Mouse (Mus musculus) CD8-positive naive resting alpha-beta T cell, adult 2 months (primary cell): Measurements from ENCODE around the gene Deaf1.
A peak's percentile ranks its signal among the peaks of the same experiment; 100 is the strongest.

ENCODE experiments used
- DNase-seq, 2 experiments: peaks; one replicate each; pipeline ENCODE4 v3.0.0; 2022; ENCODE audit warnings: low read depth in 2 of 2, low spot score in 2 of 2

Gene Deaf1

DNA sequence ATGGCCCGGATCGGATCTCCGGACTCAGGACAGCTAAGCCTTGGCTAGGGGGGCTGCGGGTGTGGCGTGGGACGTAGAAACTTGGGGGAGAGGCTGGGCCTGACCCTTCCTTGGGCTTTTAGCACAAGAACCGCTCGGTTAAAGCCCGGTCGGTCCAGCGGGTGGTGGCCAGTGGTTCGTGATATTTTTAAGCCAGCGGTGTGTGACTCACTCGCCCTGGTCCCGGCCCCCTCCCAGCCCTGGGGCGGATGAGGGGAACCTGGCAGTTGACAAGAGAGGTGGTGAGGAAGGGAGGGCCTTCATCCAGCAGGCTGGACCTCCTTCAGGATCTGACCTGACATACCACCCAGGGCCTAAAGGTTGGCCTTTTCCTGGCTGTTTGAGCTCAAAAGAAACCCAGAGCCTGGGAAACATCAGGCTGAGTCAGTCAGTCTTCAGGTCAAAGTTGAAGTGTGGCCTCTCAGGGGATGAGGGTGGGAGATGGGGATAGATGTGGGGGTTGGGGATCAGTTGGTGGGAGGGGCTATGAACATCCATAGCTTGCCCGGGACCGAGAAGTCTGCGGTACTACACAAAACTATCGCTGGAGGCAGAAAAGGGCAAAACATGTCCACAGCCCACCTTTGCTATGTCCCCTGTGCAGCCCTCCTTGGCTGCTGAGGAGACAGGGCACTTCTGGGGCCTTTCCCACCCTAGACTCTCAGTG, 11.9 kb upstream of the Deaf1 start:
- no peak for DNase-seq

DNA sequence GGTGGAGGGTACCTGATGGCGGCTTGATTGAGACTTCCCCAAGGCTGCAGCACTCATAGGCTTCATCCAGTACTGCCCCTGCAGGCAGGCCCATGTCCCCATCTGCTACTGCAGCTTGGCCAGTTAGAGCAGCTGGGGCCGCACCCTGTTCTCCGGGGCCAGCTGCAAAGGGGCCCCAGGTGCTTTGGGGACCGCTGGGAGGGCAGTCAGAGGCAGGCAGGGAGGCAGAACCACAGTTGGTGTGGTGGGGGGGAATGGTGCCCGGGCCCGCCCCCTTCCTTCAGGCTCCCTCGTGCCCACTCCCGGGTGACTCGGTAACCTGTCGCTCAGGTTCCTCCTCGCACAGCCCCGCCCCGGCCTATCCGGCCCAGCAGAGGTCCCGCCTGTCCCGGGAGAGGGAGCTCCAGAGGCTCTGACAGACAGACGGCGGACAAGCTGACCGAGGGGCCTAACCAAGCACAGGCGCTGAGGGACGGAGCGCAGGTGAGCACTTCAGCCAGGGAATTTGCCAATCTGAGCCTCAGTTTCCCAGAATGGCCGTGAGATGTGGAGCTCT, 11.2 kb upstream of the Deaf1 start, which contains the start of gene Eps8l2:
TSS of gene Eps8l2 (plus strand) at position 305 of the 556 bp plus-strand sequence.
- DNase-seq = no peak

DNA sequence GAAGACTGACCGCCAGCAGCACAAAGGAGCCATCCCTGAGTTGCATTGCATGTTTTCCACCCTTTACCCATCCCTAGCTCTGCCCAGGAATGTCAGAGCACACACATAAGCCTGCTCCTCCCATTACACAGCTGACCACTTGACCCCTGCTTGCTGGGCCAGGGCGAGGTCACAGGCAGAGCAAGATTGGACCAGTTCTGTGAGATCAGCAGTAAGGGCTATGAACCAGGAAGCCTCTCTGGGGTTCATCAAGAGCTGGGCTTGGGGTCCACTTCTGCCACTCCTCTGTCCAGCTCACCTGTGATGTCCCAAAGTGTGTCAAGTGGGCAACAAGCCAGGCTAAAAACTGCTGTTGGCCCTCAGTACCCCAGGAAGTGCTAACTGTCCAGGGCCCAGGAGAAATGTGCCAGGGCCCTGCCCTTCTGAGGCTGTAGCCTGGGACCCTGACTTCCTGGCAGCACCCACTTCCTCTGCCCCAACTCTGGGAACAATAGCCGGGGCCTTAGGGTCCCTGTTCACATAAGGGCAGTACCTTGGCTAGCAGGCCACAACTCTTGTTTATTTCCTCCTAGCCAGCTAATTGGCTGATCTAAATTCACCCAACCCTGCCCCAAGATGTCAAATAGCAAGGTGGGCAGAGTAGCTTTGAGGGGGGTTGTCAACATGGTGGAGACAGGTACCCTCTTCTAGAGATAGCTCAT, 10.4 kb upstream of the Deaf1 start:
- DNase-seq = no peak

DNA sequence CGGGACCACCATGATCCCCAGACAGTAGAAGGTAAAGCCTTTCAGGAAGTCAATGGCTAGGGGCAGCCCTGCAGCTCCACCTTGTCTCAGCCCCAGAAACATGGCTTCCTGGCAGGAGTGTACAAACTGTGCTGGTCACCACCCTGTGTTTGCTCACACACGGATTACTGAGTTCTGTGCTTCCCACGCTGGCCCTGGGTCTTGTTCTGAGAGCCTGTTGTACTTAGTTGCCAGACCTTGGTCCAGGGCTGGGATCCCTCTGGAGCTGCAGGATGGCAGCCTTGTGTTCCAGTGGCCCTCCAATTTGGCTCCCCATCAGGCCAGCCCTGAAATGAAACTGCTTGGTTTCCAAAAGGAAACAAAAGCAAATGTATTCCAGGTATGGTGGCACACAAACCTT, 8.8 kb upstream of the Deaf1 start:
- no peak for DNase-seq

DNA sequence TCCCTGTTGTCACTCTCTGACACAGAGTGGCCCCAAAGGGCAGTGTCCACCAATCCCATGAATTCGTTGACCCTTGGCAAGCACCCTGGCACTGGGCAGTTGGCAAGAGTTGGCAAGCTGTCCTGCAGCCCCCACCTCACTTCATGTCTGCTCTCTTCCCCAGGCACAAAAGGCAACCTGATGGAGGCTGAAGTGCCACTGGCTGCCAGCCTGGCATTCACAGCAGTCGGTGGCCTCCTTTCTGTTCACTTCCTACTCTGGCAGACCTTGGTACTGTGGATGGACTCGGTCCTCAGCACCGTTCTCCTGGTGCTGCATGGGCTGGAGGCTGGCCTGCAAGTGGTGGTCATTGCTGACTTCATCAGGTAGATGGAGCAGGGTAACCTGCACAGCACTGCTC, 8.2 kb upstream of the Deaf1 start:
- DNase-seq = no peak

DNA sequence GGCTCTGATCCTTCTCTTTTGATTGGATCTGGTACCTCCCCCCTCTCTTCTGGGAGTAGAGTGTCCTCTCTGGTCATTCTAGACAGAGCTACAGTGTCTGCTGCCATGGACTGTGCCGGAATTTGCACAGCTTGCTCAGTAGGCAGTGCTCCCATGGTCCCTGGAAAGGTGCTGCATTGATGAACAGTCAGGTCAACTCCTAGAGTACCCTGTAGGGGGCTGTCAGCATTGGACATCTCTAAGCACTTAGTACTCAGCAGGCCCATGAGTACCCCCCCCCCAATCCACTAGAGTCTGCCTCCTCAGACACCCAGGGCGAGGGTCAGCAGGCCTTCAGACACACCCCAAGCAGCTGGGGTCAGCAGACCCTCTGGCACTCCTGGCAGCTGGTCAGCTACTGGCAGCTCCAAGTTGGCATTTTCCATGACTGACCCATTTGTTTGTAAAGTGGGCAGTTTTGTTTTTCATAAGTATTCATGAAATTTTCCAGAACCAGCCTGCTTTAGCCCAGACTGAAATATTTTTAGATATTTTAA, 7.6 kb upstream of the Deaf1 start:
- DNase-seq = no peak

DNA sequence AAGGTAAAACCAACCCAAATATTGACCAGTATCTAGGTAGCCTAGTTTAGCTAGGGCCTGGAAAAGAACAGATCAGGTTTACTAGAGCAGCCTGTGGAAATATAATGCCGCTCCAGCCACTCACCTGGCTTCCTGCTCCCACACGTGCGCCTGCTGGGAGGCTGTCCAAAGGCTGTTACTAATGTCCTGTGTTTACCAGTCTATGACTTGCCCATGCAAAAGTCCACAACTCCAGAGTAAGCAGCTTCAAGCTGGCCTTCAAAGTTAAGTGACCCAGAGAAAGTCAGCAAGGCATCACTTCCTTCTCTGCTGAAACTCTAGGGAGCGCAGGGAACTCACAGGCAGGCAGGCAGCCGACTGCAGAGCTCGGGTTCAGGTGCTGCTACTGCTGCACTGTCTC, 4.5 kb upstream of the Deaf1 start:
- DNase-seq = no peak

DNA sequence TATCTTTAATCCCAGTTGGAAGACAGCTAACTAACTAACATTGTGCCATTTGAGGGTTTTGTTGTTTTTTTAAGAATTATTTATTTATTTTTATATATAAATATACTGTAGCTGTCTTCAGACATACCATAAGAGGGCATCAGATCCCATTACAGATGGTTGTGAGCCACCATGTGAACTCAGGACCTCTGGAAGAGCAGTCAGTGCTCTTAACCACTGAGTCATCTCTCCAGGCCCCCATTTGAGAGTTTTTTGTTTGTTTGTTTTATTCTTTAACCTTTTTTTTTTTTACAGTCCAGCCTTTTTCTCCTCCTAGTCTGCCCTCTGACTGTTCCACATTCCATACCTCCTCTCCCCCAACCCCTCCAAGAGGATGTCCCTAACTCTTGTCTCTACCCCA, 3.2 kb upstream of the Deaf1 start:
- DNase-seq = no peak

DNA sequence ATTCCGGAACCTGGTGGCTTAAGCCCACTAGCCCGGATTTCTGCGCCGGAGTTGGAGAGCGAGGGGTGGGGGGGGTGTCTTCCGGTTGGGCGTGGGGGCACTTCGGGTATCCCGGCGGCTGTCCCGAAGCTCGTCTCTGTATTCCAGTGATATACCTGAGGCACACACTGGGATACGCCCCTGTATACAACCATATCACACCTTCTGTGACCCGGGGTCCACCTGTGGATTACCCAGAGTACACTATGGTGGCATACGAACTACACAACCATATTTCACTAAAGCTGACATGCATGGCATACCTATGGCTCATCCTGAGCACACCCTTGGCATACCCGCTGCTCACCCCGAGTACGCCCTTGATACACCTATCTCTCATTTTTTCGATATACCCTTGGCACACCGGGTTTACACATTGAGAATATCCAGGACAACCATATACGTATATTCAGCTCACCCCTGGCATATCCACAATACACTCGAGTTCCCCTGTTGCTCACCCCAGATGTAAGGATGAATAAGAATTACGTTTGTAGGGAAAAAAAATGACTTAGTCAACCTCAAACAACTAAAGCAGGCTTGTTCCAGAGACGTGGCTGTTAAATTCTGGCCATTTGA, 992 bp upstream of the Deaf1 start:
- no peak for DNase-seq

DNA sequence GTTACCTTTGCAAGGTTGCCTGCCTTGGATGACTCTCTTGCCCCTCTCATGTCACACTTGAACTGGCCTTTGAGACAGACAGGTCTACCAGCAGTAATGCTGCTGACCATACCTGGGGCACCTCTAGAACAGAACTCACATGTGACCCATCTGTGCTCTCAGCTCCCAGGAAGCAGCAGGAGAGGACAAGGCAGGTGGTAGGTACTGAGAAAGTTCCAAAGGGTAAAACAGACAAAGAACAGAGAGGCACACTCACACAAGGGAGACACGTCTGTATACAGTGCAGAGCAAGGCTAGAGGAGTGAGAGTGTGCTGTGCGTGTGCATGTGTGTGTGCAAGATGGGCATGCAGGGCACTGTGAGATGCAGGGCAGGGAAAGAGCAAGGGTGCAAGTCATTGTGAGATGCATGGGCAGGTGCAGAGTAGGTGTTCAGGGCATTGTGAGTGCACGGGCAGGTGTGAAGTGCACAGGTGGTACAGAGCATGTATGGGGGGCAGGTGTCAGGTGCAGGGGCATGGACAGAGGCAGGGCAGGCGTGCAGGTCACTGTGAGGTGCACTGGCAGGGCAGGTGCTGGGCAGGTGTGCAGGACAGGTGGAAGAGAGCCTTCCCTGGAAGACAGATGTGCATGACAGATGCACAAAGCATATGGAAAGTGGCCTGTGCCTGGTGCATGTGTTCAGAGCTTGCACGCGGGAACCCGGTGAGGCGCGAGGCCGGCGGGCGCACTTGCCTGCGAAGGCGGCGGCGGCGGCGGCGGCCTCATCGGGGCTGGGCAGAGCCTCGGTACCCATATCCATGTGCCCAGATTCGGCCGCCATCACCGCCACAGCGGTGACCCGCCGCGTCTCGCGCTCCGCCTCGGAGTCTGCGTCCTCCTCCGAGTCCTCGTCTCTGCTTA, 694 bp downstream of the Deaf1 start:
- DNase-seq = peak; percentile 8 to 36

DNA sequence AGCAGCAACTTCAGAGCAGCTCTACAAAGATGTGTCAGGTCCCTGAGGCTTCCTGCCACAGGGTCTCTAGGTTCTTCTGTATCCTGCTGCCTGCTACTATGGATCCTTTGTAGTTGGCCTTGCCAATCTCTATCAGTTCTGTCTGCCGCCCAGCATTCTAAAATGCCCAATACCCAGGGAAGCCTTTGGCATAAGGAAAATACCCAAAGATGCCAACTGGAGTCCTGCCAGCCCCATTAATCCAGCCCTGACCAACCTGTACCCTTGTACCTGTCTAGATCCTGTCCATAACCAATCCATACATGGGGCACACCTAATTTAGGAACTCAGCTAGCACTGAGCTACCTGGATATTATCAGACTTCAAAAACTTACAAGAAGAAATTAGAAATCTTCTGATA, 2.8 kb downstream of the Deaf1 start:
- no peak for DNase-seq

DNA sequence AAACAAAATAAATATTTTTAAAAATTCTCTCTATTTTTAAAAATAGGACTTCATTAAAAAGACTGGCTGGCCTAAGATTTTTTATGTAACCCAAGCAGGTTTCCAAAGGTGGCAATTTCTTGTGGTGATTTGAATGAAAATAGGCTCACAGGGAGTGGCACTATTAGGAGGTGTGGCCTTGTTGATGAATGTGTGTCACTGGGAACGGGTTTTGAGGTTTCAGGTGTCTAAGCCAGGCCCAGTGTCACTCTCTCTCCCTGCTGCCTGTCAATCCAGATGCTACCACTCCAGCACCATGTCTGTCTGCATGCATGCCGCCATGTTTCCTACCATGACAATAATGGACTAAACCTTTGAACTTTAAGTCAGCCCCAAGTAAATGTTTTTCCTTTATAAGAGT, 8.0 kb downstream of the Deaf1 start:
- DNase-seq = no peak

DNA sequence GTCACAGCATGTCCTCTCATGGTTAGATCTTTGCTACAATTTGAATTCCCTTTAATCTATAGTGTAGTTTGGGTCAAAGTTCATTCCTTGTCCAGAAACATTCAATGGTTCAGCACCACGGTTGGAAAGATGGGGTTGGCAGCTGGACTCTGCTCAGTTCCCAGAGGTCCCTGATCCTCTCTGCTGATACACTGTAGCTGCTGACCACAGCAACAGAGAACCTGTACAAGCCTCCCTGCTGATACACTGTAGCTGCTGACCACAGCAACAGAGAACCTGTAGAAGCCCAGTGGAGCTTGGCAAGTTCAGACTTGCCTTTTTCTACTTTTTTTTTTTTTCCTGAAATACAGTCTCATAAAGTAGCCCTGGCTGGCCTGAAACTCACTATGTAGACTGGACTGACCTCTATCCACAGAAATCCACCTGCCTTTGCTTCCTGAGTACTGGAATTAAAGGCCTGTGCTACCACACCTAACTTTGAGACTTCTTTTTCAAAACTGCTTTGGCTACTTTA, 9.8 kb downstream of the Deaf1 start:
- DNase-seq = no peak

DNA sequence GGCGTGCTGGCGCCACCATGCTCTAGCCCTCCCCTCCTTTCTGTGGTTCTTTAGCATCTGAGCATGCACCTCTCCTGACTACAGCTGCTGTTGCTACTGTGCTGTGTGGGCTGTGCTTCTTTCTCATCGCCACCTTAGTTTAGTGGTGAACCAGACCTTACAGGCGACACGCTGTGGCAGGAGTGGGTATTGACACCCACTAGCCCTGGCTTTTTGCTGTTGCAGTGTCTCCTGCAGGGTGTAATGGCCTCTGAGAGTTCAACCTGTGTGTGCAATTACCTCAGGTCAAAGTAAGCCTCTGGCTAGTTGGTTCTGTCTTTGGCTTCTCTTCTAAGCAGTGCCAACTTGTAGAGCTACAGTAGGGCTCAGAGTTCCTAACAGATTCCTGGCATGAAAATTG, 11.5 kb downstream of the Deaf1 start:
- DNase-seq = peak; percentile 56 to 75

DNA sequence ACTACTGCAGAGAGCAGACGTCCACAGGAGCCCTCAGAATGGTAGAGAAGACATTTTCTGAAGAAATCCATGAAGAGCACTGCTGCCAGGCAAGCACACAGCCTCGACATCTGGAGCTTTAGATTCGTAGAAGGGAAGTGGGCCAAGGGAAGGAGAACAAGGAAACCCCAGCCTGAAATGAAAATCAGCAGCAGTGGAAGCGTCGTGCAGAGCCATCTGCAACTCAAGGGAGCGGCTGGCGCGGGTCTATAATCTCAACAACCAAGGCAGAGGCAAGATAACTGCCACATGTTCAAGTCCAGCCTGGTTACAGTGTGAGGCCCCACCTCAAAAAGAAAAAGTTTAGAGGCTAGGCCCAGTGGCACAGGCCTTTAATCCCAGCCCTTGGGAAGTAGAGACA, 12.4 kb downstream of the Deaf1 start:
- no peak for DNase-seq

DNA sequence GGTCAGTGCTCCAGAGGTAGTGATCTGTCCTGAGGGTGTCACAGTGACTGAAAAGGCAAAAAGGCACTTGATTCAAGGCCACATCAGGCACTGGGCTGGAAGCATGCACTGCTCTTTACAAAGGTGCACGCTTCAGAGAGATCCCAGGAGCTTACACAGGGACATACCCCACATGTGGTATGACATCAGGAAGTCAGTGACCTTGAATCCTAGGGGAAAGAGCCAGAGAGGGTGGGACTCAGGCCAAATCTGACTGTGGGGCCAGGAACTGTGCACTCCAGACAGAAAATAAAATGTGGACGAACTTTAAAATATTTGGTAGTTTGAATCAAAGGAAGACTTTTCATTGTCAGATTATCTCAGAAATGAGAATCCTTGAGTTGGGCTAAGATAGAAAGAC, 13.1 kb downstream of the Deaf1 start:
- no peak for DNase-seq

DNA sequence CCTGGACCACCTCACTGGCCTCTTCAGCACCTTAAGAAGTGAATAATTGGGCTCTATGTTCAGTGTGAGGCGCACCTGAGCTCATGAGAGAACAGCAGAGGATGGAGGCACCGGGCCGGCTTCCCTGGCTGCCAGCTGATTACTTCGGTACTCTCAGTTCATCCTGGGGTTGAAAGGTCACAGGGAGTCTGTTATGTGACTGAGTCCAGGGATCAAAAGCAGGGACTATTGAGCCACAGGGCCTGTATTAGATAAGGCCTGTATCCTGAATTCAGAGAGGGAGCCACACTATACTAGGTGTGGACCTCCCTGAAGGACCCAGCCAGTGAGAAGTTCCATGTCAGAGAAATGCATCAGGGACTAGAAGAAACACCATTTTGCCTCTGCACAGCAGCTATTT, 23.0 kb downstream of the Deaf1 start:
- no peak for DNase-seq

DNA sequence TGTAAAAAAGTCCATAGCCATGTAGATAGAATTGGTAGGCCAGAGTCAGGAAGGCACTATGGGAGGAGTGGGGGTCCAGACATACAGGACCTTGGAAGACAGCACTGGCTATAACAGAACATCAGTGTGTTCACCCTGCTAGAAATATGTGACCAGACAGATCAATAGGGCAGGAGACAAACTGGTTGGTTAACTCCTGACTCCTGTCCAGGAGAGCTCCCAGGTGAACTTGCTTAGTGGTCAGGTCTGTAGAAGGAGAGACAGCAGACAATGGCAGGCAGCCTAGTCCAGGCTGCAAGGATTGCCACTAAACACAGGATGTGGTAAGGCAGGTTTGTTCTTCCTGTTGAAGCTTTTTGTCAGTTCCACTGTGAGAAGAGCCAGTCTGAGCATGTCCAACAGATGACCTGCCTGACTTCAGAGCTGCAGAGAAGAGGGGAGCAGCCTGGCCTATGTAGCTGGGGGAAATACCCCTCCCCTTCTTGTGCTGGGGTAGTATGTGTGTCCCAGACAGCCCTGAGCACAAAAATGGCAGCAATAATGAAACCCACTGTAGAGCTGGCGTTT, 24.7 kb downstream of the Deaf1 start:
- peak; percentile 32 to 46 for DNase-seq

DNA sequence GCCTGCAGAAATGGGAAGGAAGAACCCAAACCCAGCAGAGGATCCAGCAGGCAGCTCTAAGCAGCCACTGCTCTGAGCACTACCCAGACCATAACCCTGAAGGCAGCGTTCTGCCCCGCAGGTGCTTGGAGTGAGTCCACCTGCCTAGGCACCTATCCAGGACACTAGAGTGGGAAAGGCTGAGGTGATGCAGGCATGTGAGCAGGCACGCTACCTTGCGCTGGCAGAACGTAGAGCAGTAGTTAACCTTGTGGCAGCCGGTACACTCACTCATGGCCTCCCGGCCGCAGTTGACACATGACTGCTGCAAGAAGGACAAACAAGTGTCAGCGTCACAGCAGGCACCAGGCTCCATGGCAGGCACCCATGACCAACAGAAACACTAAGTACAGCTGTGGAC, 26.1 kb downstream of the Deaf1 start:
- DNase-seq = no peak

DNA sequence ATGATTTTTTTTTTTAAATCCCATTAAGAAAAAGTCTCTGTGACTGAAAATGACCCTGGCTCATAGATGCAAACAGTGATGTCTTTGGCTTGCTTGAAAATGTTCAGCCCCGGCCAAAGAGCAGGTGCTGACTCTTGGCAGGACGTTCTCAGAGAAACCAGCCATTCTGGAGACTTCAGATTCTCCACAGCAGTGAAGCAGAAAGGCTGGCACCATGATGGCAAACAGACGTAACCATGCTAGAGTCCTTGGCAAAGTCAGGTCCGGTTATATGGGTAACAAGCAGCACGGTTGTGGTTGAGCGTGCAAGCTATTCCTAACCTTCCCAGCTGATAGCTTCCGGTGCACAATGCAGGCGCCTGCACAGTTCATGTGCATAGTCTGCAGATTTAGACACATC, 28.3 kb downstream of the Deaf1 start:
- DNase-seq = no peak
